Mouse (Mus musculus) erythroblast, embryonic 14.5 days (primary cell): ENCODE data around the gene Fam83f. TPM values are rescaled to one million over a fixed set of nuclear protein-coding genes. Genes with fewer than 3 reads are reported as not detected.

Source experiments
- H3K27me3 ChIP-seq: 2 replicates; pipeline ENCODE4 v1.6.1; 2012; ENCODE audit warnings: inconsistent platforms; ENCODE audit not compliant: control insufficient read depth
- H3K36me3 ChIP-seq: 2 replicates; pipeline ENCODE4 v1.6.1; 2012; ENCODE audit warnings: mild to moderate bottlenecking, inconsistent platforms; ENCODE audit not compliant: control insufficient read depth
- H3K4me1 ChIP-seq: 2 replicates; pipeline ENCODE4 v1.6.1; 2012; ENCODE audit warnings: inconsistent platforms; ENCODE audit not compliant: control insufficient read depth
- H3K4me3 ChIP-seq: replicated peaks from 2 replicates; pipeline ENCODE3; 2012; ENCODE audit warnings: moderate library complexity, mild to moderate bottlenecking, inconsistent platforms
- H3K9me3 ChIP-seq: 2 replicates; pipeline ENCODE4 v1.6.1; 2012; ENCODE audit warnings: low read length, inconsistent platforms, mixed read lengths; ENCODE audit not compliant: control insufficient read depth
- GATA1 ChIP-seq: IDR thresholded peaks from 2 replicates; pipeline ENCODE4 v1.6.1; 2012; ENCODE audit warnings: low read length, inconsistent platforms, mixed read lengths
- TAL1 ChIP-seq: IDR thresholded peaks from 3 replicates; pipeline ENCODE4 v1.6.1; 2012; ENCODE audit warnings: low read length, inconsistent platforms, mixed read lengths
- polyA plus RNA-seq: library from polyadenylated mRNA; stranded (reverse); fragments of >175 nt; gene quantifications from 2 replicates; pipeline ENCODE4 v1.2.3, GENCODE M21; 2012

Gene Fam83f
- polyA plus RNA-seq, 1 experiment: not detected

- Histone ChIP-seq H3K4me3 (no peak overlapping the region), H3K36me3 (no peaks in the 10 kb centered on the region), H3K9me3 (no peaks in the 10 kb centered on the region), H3K4me1 (no peaks in the 10 kb centered on the region; the same call in 1 of the 2 replicates), H3K27me3 (peaks cover 15% of the 10 kb centered on the region)
- TF ChIP-seq GATA1: no peak
- TF ChIP-seq TAL1: no peak
These were observed 11.5 kb downstream of the Fam83f start for GRCm38 (mm10) chr15:80683151-80683550.

- no peaks in the 10 kb centered on the region for H3K9me3 ChIP-seq
- TF ChIP-seq GATA1: no peak
- no peak for TF ChIP-seq TAL1
- H3K36me3 ChIP-seq: no peaks in the 10 kb centered on the region
- H3K4me1 ChIP-seq: peaks cover 8% of the 10 kb centered on the region
- peaks cover 15% of the 10 kb centered on the region for H3K27me3 ChIP-seq
- H3K4me3 ChIP-seq: no peak overlapping the region
These were observed 12.3 kb downstream of the Fam83f start for GRCm38 (mm10) chr15:80683990-80684389.

- Histone ChIP-seq H3K27me3 (peaks cover 15% of the 10 kb centered on the region), H3K4me3 (no peak overlapping the region), H3K9me3 (no peaks in the 10 kb centered on the region), H3K36me3 (no peaks in the 10 kb centered on the region), H3K4me1 (peaks cover 12% of the 10 kb centered on the region)
- TF ChIP-seq GATA1: no peak
- no peak for TF ChIP-seq TAL1
These were observed 13.3 kb downstream of the Fam83f start for GRCm38 (mm10) chr15:80684786-80685602.

GRCm38 (mm10) chr15:80685603-80685895, 13.9 kb downstream of the Fam83f start:
- no peak overlapping the region for H3K4me3 ChIP-seq
- no peaks in the 10 kb centered on the region for H3K9me3 ChIP-seq
- peaks cover 12% of the 10 kb centered on the region for H3K4me1 ChIP-seq
- TF ChIP-seq GATA1: no peak
- TF ChIP-seq TAL1: no peak
- peaks cover 15% of the 10 kb centered on the region for H3K27me3 ChIP-seq
- no peaks in the 10 kb centered on the region for H3K36me3 ChIP-seq

GRCm38 (mm10) chr15:80688536-80688935, 16.9 kb downstream of the Fam83f start:
- no peak for TF ChIP-seq GATA1
- no peak for TF ChIP-seq TAL1
- Histone ChIP-seq H3K36me3 (no peaks in the 10 kb centered on the region), H3K4me3 (no peak overlapping the region), H3K27me3 (peaks cover 24% of the 10 kb centered on the region), H3K4me1 (peaks cover 12% of the 10 kb centered on the region), H3K9me3 (no peaks in the 10 kb centered on the region)

- Histone ChIP-seq H3K4me1 (peaks cover 9% of the 10 kb centered on the region), H3K9me3 (peaks cover 4% of the 10 kb centered on the region), H3K36me3 (no peaks in the 10 kb centered on the region; the same call in 1 of the 2 replicates), H3K27me3 (peaks cover 18% of the 10 kb centered on the region), H3K4me3 (no peak overlapping the region)
- TF ChIP-seq GATA1 (no peak), TAL1 (no peak)
These were observed 21.8 kb downstream of the Fam83f start for GRCm38 (mm10) chr15:80693492-80693891.

- H3K4me3 ChIP-seq: no peak overlapping the region
- H3K27me3 ChIP-seq: peaks cover 18% of the 10 kb centered on the region
- peaks cover 4% of the 10 kb centered on the region for H3K9me3 ChIP-seq
These were observed 22.7 kb downstream of the Fam83f start for GRCm38 (mm10) chr15:80694125-80694910.

GRCm38 (mm10) chr15:80697564-80697963, 25.9 kb downstream of the Fam83f start:
- no peak for TF ChIP-seq GATA1
- no peak for TF ChIP-seq TAL1
- H3K27me3 ChIP-seq: peaks cover 18% of the 10 kb centered on the region
- no peak overlapping the region for H3K4me3 ChIP-seq
- H3K36me3 ChIP-seq: no peaks in the 10 kb centered on the region; the same call in 1 of the 2 replicates
- no peaks in the 10 kb centered on the region; the same call in 1 of the 2 replicates for H3K4me1 ChIP-seq
- H3K9me3 ChIP-seq: peaks cover 4% of the 10 kb centered on the region

More at GRCm38 (mm10) chr15:80694125-80694910, 22.7 kb downstream of the Fam83f start:
- H3K36me3 ChIP-seq: no peaks in the 10 kb centered on the region; the same call in 1 of the 2 replicates
- peaks cover 1% of the 10 kb centered on the region; the same call in 1 of the 2 replicates for H3K4me1 ChIP-seq
- TF ChIP-seq TAL1 (no peak), GATA1 (no peak)
